Mouse (Mus musculus) embryonic fibroblast, embryonic 13.5 days (primary cell): ENCODE results near the gene Med13l.

Experiments
- CTCF ChIP-seq: IDR thresholded peaks from 2 replicates; pipeline ENCODE4 v1.5.1; 2011; ENCODE audit warnings: mild to moderate bottlenecking, control low read depth, low read length, moderate library complexity, borderline replicate concordance; ENCODE audit not compliant: insufficient read depth
- POLR2A ChIP-seq: IDR thresholded peaks from 2 replicates; pipeline ENCODE4 v1.6.1; 2011; ENCODE audit warnings: low read depth, mild to moderate bottlenecking, control low read depth, low read length, moderate library complexity

- no peak for TF ChIP-seq CTCF
- no peak for TF ChIP-seq POLR2A
Measured at GRCm38 (mm10) chr5:118650007-118650548, 89.6 kb downstream of the Med13l start.
